Comparison of ENCODE assay signal across 8 mouse cellular contexts in genomic region chr3:146149156-146150057, GRCm38 (mm10). TPM values are rescaled to one million over a fixed set of nuclear protein-coding genes. Genes with fewer than 3 reads are reported as not detected.
DNase-seq lines count a peak whose midpoint lies in the region; ATAC-seq and TF ChIP-seq lines count a peak whose summit lies in the region.

Gene Mcoln2 (plus strand): TSS chr3:146149833.

- H3K36me3 ChIP-seq in ES-E14 (ENCODE audit: control insufficient read depth, insufficient read depth, low read length, poor library complexity, severe bottlenecking) = no peaks in the 10 kb centered on the region
- H3K36me3 ChIP-seq in heart, embryonic 13.5 days = no peaks in the 10 kb centered on the region
- H3K36me3 ChIP-seq in limb, embryonic 10.5 days = no peaks in the 10 kb centered on the region
- H3K36me3 ChIP-seq in midbrain, embryonic 12.5 days = no peaks in the 10 kb centered on the region

- H3K4me2 ChIP-seq in heart, embryonic 13.5 days = peak within 1 kb of the TSS; percentile 98
- H3K4me2 ChIP-seq in midbrain, embryonic 12.5 days (replicated peaks) = peak within 1 kb of the TSS; percentile 82

- peak within 1 kb of the TSS; percentile 39 to 50; a peak in 3 of 4 replicates for H3K4me3 ChIP-seq in ES-E14 (ENCODE audit: insufficient read depth in 1 of 2, low read depth in 1 of 2, low read length in 2 of 2, poor library complexity in 1 of 2, severe bottlenecking in 1 of 2)
- peak within 1 kb of the TSS; percentile 59 for H3K4me3 ChIP-seq in heart, embryonic 13.5 days
- peak within 1 kb of the TSS; percentile 59 for H3K4me3 ChIP-seq in limb, embryonic 10.5 days
- H3K4me3 ChIP-seq in midbrain, embryonic 12.5 days = peak within 1 kb of the TSS; percentile 44

- H3K27me3 ChIP-seq in heart, embryonic 13.5 days (replicated peaks) = peaks cover 29% of the 10 kb centered on the region
- peaks cover 39% of the 10 kb centered on the region for H3K27me3 ChIP-seq in limb, embryonic 10.5 days (ENCODE audit: low read depth, poor library complexity, severe bottlenecking)
- H3K27me3 ChIP-seq in midbrain, embryonic 12.5 days = peaks cover 53% of the 10 kb centered on the region

- H3K9ac ChIP-seq in ES-E14 (ENCODE audit: insufficient read depth, low read depth, low read length, poor library complexity, severe bottlenecking) = 0 out of 2 replicates have a peak within 1 kb of the TSS, but pooled peaks have one; percentile 28
- H3K9ac ChIP-seq in heart, embryonic 13.5 days = peak within 1 kb of the TSS; percentile 79
- peak within 1 kb of the TSS; percentile 56 for H3K9ac ChIP-seq in midbrain, embryonic 12.5 days (replicated peaks)

- WGBS in heart, embryonic 13.5 days = 14% methylated on average over 32 of the region's 34 CpGs
- 14% methylated on average over 34 of the region's 34 CpGs for whole genome bisulfite sequencing in limb, embryonic 10.5 days
- WGBS in midbrain, embryonic 12.5 days = 12% methylated on average over 31 of the region's 34 CpGs

- no peak within 1 kb of the TSS for H3K27ac ChIP-seq in ES-E14 (ENCODE audit: insufficient read depth, low read depth, low read length, poor library complexity, severe bottlenecking)
- no peak within 1 kb of the TSS for H3K27ac ChIP-seq in heart, embryonic 13.5 days (replicated peaks)
- H3K27ac ChIP-seq in limb, embryonic 10.5 days = peak within 1 kb of the TSS; percentile 73
- H3K27ac ChIP-seq in midbrain, embryonic 12.5 days (replicated peaks) = no peak within 1 kb of the TSS

- in situ Hi-C loops in ES-E14 (cut with MboI; ENCODE audit: low sequenced_read_pairs in 2 of 2, unreplicated experiment in 2 of 2) = no loop called here

- H3K9me3 ChIP-seq in ES-E14 (ENCODE audit: control insufficient read depth, insufficient read depth, low read depth, low read length) = no peaks in the 10 kb centered on the region
- no peaks in the 10 kb centered on the region for H3K9me3 ChIP-seq in heart, embryonic 13.5 days
- H3K9me3 ChIP-seq in limb, embryonic 10.5 days (replicated peaks) = no peaks in the 10 kb centered on the region
- no peaks in the 10 kb centered on the region for H3K9me3 ChIP-seq in midbrain, embryonic 12.5 days

- DNase-seq in CD4-positive, CD25-positive, alpha-beta regulatory T cell, adult 2 months (ENCODE audit: low read depth, low spot score) = peak; percentile 46
- no peak for DNase-seq in ES-E14 (ENCODE audit: low read depth, low spot score)
- DNase-seq in limb, embryonic 10.5 days (ENCODE audit: low spot score) = no peak
- DNase-seq in yolk sac, embryonic 10.5 days (ENCODE audit: low spot score) = peak; percentile 77
- no peak for DNase-seq in cerebellum, postnatal 14 days
- DNase-seq in gastrocnemius, adult 8-10 months (ENCODE audit: low spot score in 2 of 2) = no peak

- H3K4me1 ChIP-seq in ES-E14 (ENCODE audit: control insufficient read depth in 2 of 2, insufficient read depth in 2 of 2, low read length in 2 of 2, poor library complexity in 1 of 2) = peaks cover 0 to 5% of the 10 kb centered on the region in 2 experiments; a peak in 1 of 4 replicates
- peaks cover 21% of the 10 kb centered on the region for H3K4me1 ChIP-seq in heart, embryonic 13.5 days
- peaks cover 33% of the 10 kb centered on the region for H3K4me1 ChIP-seq in limb, embryonic 10.5 days
- H3K4me1 ChIP-seq in midbrain, embryonic 12.5 days = peaks cover 15% of the 10 kb centered on the region

- no peak for ATAC-seq in heart, embryonic 13.5 days (ENCODE audit: extremely low read depth, insufficient number of reproducible peaks, low FRiP score, low TSS enrichment)
- ATAC-seq in midbrain, embryonic 12.5 days (ENCODE audit: low FRiP score, low read depth) = peak; percentile 55; the same call in 1 of the 2 replicates

TF ChIP-seq in ES-E14, 5 proteins besides CTCF, POLR2A, EP300 and RAD21:
- no peak for TF ChIP-seq CHD2 (IDR thresholded peaks at IDR 0.05; ENCODE audit: low read depth, low read length)
- no peak for TF ChIP-seq HCFC1 (IDR thresholded peaks at IDR 0.05; ENCODE audit: borderline replicate concordance, insufficient read depth, low read length)
- TF ChIP-seq ZNF384 (IDR thresholded peaks at IDR 0.05; ENCODE audit: low read depth, low read length) = no peak
- no peak for TF ChIP-seq ZC3H11A (IDR thresholded peaks at IDR 0.05; ENCODE audit: borderline replicate concordance, low read depth, low read length)
- no peak for TF ChIP-seq MAFK (IDR thresholded peaks at IDR 0.05; ENCODE audit: insufficient read depth, low read depth, low read length)
TF ChIP-seq in ES-E14: peak in this region for 0.

RNA-seq across cellular contexts. Expression of gene Mcoln2, which starts in this region (rescaled TPM):
- 0.11 and 0.40 TPM in 2 replicates for total RNA-seq in ES-E14 (2012; rRNA removed)
- polyA plus RNA-seq in heart, embryonic 13.5 days (2015; fragmentation: Nextera tagmentation; extraction: Ambion mirVana) = 0.42 and 0.57 TPM in 2 replicates
- polyA plus RNA-seq in limb, embryonic 10.5 days (2016; fragmentation: Nextera tagmentation; extraction: Ambion mirVana) = 0.45 and 0.46 TPM in 2 replicates
- 0.24 and 0.26 TPM in 2 replicates for polyA plus RNA-seq in midbrain, embryonic 12.5 days (2016; fragmentation: Nextera tagmentation; extraction: Ambion mirVana)
- total RNA-seq in gastrocnemius, adult 8-10 months (2022) = 1 to 10 TPM in 1 of 4 experiments, under 1 TPM in 1, not detected in 2; 0.19 to 1.4 TPM

Comparison
In these comparisons a context has a peak if more than half of its experiments do, and no peak if none do; other contexts are left out.
1. Peak in ATAC-seq, H3K4me3 ChIP-seq, H3K9ac ChIP-seq and H3K4me2 ChIP-seq in midbrain, embryonic 12.5 days; RNA of the gene not detected or under 1 TPM.
2. DNase-seq: peak in CD4-positive, CD25-positive, alpha-beta regulatory T cell, adult 2 months (single experiment) and yolk sac, embryonic 10.5 days (single experiment); none in ES-E14 (single experiment), limb, embryonic 10.5 days (single experiment), cerebellum, postnatal 14 days (0 of 2) and gastrocnemius, adult 8-10 months (0 of 2).
3. H3K9ac ChIP-seq: peak in every context shown above with its lines; median percentile 79 in heart, embryonic 13.5 days; 56 in midbrain, embryonic 12.5 days; 28 in ES-E14.
4. Peak in every context shown above with its lines, with median percentiles within 50 percentile points of each other: H3K4me3 ChIP-seq.